Mouse (Mus musculus): ENCODE results near the gene Ccdc162. TPM values are rescaled to one million over a fixed set of nuclear protein-coding genes. Genes with fewer than 3 reads are reported as not detected.
A peak's percentile ranks its signal among the peaks of the same experiment; 100 is the strongest.

Ccdc162 gene
- polyA plus RNA-seq, 1 experiment from 2014 or later = 0.77 TPM

GRCm38 (mm10) chr10:41689941-41690887, 26.2 kb downstream of the Ccdc162 start:
- H3K27ac ChIP-seq = no peak overlapping the region
- peak overlapping the region; percentile 8; the same call in 1 of the 2 replicates for H3K9ac ChIP-seq
- H3K4me3 ChIP-seq = peak overlapping the region; percentile 43
- no peaks in the 10 kb centered on the region for H3K27me3 ChIP-seq
- no peaks in the 10 kb centered on the region for H3K4me1 ChIP-seq
- peak overlapping the region; percentile 77 for H3K4me2 ChIP-seq
- no peaks in the 10 kb centered on the region for H3K36me3 ChIP-seq
- H3K9me3 ChIP-seq = no peaks in the 10 kb centered on the region
- ATAC-seq (ENCODE audit: borderline replicate concordance, extremely low read depth, low FRiP score, low TSS enrichment) = peak; percentile 39; the same call in 1 of the 2 replicates
- WGBS = 20% methylated on average over 24 of the region's 24 CpGs

- H3K36me3 ChIP-seq = no peaks in the 10 kb centered on the region
- H3K4me2 ChIP-seq = peak overlapping the region; percentile 45
- no peaks in the 10 kb centered on the region for H3K9me3 ChIP-seq
- H3K4me1 ChIP-seq = no peaks in the 10 kb centered on the region
- ATAC-seq (ENCODE audit: borderline replicate concordance, extremely low read depth, low FRiP score, low TSS enrichment) = no peak
- H3K4me3 ChIP-seq = peak overlapping the region; percentile 17
- WGBS = 3% methylated on average over 21 of the region's 21 CpGs
- no peak overlapping the region for H3K9ac ChIP-seq
- peaks cover 5% of the 10 kb centered on the region for H3K27me3 ChIP-seq
- H3K27ac ChIP-seq = no peak overlapping the region
Observed at GRCm38 (mm10) chr10:41684548-41684996, 31.9 kb downstream of the Ccdc162 start.

- Histone ChIP-seq H3K4me1 (no peaks in the 10 kb centered on the region; the same call in 1 of the 2 replicates), H3K4me3 (no peak overlapping the region), H3K9ac (no peak overlapping the region), H3K4me2 (no peak overlapping the region), H3K9me3 (no peaks in the 10 kb centered on the region), H3K36me3 (no peaks in the 10 kb centered on the region), H3K27me3 (peaks cover 5% of the 10 kb centered on the region), H3K27ac (no peak overlapping the region)
- WGBS = 21% methylated on average over 16 of the region's 16 CpGs
- 0 out of 2 replicates have a peak, but pooled peaks have one; percentile 21 for ATAC-seq (ENCODE audit: borderline replicate concordance, extremely low read depth, low FRiP score, low TSS enrichment)
Observed at GRCm38 (mm10) chr10:41682546-41683393, 33.7 kb downstream of the Ccdc162 start.

GRCm38 (mm10) chr10:41678746-41679360, 37.6 kb downstream of the Ccdc162 start:
- Histone ChIP-seq H3K9me3 (no peaks in the 10 kb centered on the region), H3K9ac (no peak overlapping the region), H3K27me3 (peaks cover 3% of the 10 kb centered on the region), H3K4me2 (peak overlapping the region; percentile 38), H3K36me3 (no peaks in the 10 kb centered on the region), H3K4me1 (peaks cover 19% of the 10 kb centered on the region), H3K27ac (no peak overlapping the region), H3K4me3 (no peak overlapping the region; the same call in 1 of the 2 replicates)
- ATAC-seq (ENCODE audit: borderline replicate concordance, extremely low read depth, low FRiP score, low TSS enrichment) = peak; percentile 15; the same call in 1 of the 2 replicates
- WGBS = 20% methylated on average over 18 of the region's 18 CpGs

GRCm38 (mm10) chr10:41677396-41677795, 39.0 kb downstream of the Ccdc162 start:
- Histone ChIP-seq H3K4me2 (no peak overlapping the region), H3K27ac (no peak overlapping the region), H3K9me3 (no peaks in the 10 kb centered on the region), H3K4me3 (no peak overlapping the region), H3K9ac (no peak overlapping the region), H3K4me1 (peaks cover 19% of the 10 kb centered on the region), H3K36me3 (no peaks in the 10 kb centered on the region), H3K27me3 (no peaks in the 10 kb centered on the region)
- ATAC-seq (ENCODE audit: borderline replicate concordance, extremely low read depth, low FRiP score, low TSS enrichment) = no peak
- 55% methylated on average over 8 of the region's 8 CpGs for WGBS

GRCm38 (mm10) chr10:41676661-41677061, 39.8 kb downstream of the Ccdc162 start:
- H3K4me3 ChIP-seq = no peak overlapping the region
- no peaks in the 10 kb centered on the region for H3K9me3 ChIP-seq
- ATAC-seq (ENCODE audit: borderline replicate concordance, extremely low read depth, low FRiP score, low TSS enrichment) = no peak
- H3K27ac ChIP-seq = peak overlapping the region; percentile 41; the same call in 1 of the 2 replicates
- 66% methylated on average over 6 of the region's 6 CpGs for WGBS
- peaks cover 19% of the 10 kb centered on the region for H3K4me1 ChIP-seq
- no peak overlapping the region for H3K9ac ChIP-seq
- no peaks in the 10 kb centered on the region for H3K27me3 ChIP-seq
- H3K36me3 ChIP-seq = no peaks in the 10 kb centered on the region
- H3K4me2 ChIP-seq = no peak overlapping the region

GRCm38 (mm10) chr10:41675842-41676571, 40.4 kb downstream of the Ccdc162 start:
- Histone ChIP-seq H3K4me1 (peaks cover 19% of the 10 kb centered on the region), H3K27ac (0 out of 2 replicates have a peak overlapping the region, but pooled peaks have one; percentile 41), H3K27me3 (no peaks in the 10 kb centered on the region), H3K4me2 (no peak overlapping the region), H3K9me3 (no peaks in the 10 kb centered on the region), H3K9ac (no peak overlapping the region), H3K36me3 (no peaks in the 10 kb centered on the region), H3K4me3 (no peak overlapping the region)
- 47% methylated on average over 6 of the region's 6 CpGs for WGBS
- peak; percentile 28; the same call in 1 of the 2 replicates for ATAC-seq (ENCODE audit: borderline replicate concordance, extremely low read depth, low FRiP score, low TSS enrichment)

GRCm38 (mm10) chr10:41675243-41675642, 41.2 kb downstream of the Ccdc162 start:
- H3K4me1 ChIP-seq = peaks cover 19% of the 10 kb centered on the region
- no peaks in the 10 kb centered on the region for H3K27me3 ChIP-seq
- WGBS = 22% methylated on average over 6 of the region's 6 CpGs
- H3K4me2 ChIP-seq = no peak overlapping the region
- H3K9me3 ChIP-seq = no peaks in the 10 kb centered on the region
- no peaks in the 10 kb centered on the region for H3K36me3 ChIP-seq
- no peak overlapping the region for H3K4me3 ChIP-seq
- H3K27ac ChIP-seq = no peak overlapping the region
- H3K9ac ChIP-seq = no peak overlapping the region
- ATAC-seq (ENCODE audit: borderline replicate concordance, extremely low read depth, low FRiP score, low TSS enrichment) = peak; percentile 37; the same call in 1 of the 2 replicates

GRCm38 (mm10) chr10:41674362-41674761, 42.1 kb downstream of the Ccdc162 start:
- WGBS = 59% methylated on average over 3 of the region's 3 CpGs
- H3K9me3 ChIP-seq = no peaks in the 10 kb centered on the region
- no peak for ATAC-seq (ENCODE audit: borderline replicate concordance, extremely low read depth, low FRiP score, low TSS enrichment)
- no peaks in the 10 kb centered on the region for H3K27me3 ChIP-seq
- no peak overlapping the region for H3K9ac ChIP-seq
- no peak overlapping the region for H3K4me3 ChIP-seq
- H3K4me2 ChIP-seq = no peak overlapping the region
- H3K36me3 ChIP-seq = no peaks in the 10 kb centered on the region
- H3K4me1 ChIP-seq = peaks cover 19% of the 10 kb centered on the region
- H3K27ac ChIP-seq = no peak overlapping the region

GRCm38 (mm10) chr10:41670196-41670595, 46.2 kb downstream of the Ccdc162 start:
- Histone ChIP-seq H3K27ac (no peak overlapping the region), H3K4me1 (0 out of 2 replicates have a peak, but pooled peaks cover 4% of the 10 kb centered on the region), H3K4me3 (no peak overlapping the region), H3K36me3 (no peaks in the 10 kb centered on the region), H3K9ac (no peak overlapping the region), H3K9me3 (no peaks in the 10 kb centered on the region), H3K27me3 (no peaks in the 10 kb centered on the region), H3K4me2 (no peak overlapping the region)
- ATAC-seq (ENCODE audit: borderline replicate concordance, extremely low read depth, low FRiP score, low TSS enrichment) = no peak
- WGBS = 72% methylated on average over 5 of the region's 5 CpGs

- Histone ChIP-seq H3K4me2 (no peak overlapping the region), H3K9me3 (no peaks in the 10 kb centered on the region), H3K36me3 (no peaks in the 10 kb centered on the region), H3K27me3 (no peaks in the 10 kb centered on the region), H3K27ac (no peak overlapping the region), H3K4me3 (no peak overlapping the region), H3K4me1 (no peaks in the 10 kb centered on the region), H3K9ac (no peak overlapping the region)
- 82% methylated on average over 1 of the region's 1 CpGs for WGBS
- ATAC-seq (ENCODE audit: borderline replicate concordance, extremely low read depth, low FRiP score, low TSS enrichment) = no peak
Observed at GRCm38 (mm10) chr10:41665498-41665897, 50.9 kb downstream of the Ccdc162 start.

Data from lung, embryonic 15.5 days (tissue).